Mouse (Mus musculus) lung, postnatal 0 days (tissue): Measurements from ENCODE around the gene Ly6g6d.

Experiments
- CTCF ChIP-seq: IDR thresholded peaks from 2 replicates; pipeline ENCODE4 v1.5.1; 2016; ENCODE audit warnings: antibody characterized with exemption, mild to moderate bottlenecking
- EP300 ChIP-seq: IDR thresholded peaks from 2 replicates; pipeline ENCODE4 v1.6.1; 2016; ENCODE audit warnings: antibody characterized with exemption, mild to moderate bottlenecking, control low read depth

DNA sequence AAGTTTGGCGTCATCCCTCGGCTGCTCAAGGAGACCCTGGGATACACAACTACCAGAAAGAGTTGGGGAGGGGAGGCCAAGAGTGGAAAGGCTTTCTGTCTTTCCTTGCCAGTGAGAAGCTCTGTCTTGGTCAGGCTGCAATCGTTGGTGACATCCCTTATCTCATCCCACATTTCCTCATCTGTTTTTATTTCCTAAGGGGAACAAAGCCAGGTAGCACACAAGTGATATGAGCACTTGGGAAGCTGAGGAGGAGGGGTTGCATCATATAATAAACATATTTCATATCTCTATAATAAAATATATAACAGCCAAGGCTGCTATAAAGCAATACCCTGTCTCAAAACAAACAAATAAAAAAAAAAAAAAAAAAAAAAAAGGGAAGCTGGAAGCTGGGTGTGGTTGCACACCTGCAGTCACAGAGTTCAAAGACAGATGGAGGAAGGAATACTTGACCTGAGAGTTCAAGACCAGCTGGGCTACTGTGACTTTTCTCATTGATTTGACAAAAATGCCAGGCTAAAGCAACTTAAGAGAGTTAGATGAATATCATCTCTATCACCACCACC is 6.1 kb upstream of the Ly6g6d start:
- TF ChIP-seq CTCF (no peak), EP300 (no peak)
